Mouse (Mus musculus): ENCODE results near the gene Six5. TPM values are rescaled to one million over a fixed set of nuclear protein-coding genes. Genes with fewer than 3 reads are reported as not detected.

The Six5 gene
- polyA plus RNA-seq, 1 experiment: 14.1 TPM

GRCm38 (mm10) chr7:19075723-19076585, 18.4 kb upstream of the Six5 start, which contains the start of gene Dmwd:
TSS of gene Dmwd (plus strand) at chr7:19076227.
- no peak for TF ChIP-seq POLR2A (IDR thresholded peaks at IDR 0.05; ENCODE audit: low read depth, low read length)
- no peak for TF ChIP-seq CTCF (conservative IDR thresholded peaks at IDR 0.05; ENCODE audit: insufficient read depth, insufficient read length, low read depth, low read length)
- no peaks in the 10 kb centered on the region for H3K27me3 ChIP-seq (replicated peaks; ENCODE audit: control insufficient read depth, insufficient read depth, low read length)
- peak; percentile 98 for DNase-seq
- peaks cover 5% of the 10 kb centered on the region for H3K4me1 ChIP-seq (ENCODE audit: control insufficient read depth, insufficient read depth, low read length)
- WGBS: 1% methylated on average over 87 of the region's 91 CpGs
- H3K4me3 ChIP-seq (ENCODE audit: insufficient read depth, low read depth, low read length): peak within 1 kb of the TSS; percentile 65
- H3K36me3 ChIP-seq (ENCODE audit: control insufficient read depth, insufficient read depth, low read length): no peaks in the 10 kb centered on the region
- H3K27ac ChIP-seq (ENCODE audit: insufficient read depth, low read depth, low read length): 0 out of 2 replicates have a peak within 1 kb of the TSS, but pooled peaks have one; percentile 28

- Histone ChIP-seq H3K27ac (ENCODE audit: insufficient read depth, low read depth, low read length) (0 out of 2 replicates have a peak overlapping the region, but pooled peaks have one; percentile 28), H3K4me1 (ENCODE audit: control insufficient read depth, insufficient read depth, low read length) (peaks cover 5% of the 10 kb centered on the region), H3K27me3 (replicated peaks; ENCODE audit: control insufficient read depth, insufficient read depth, low read length) (no peaks in the 10 kb centered on the region), H3K36me3 (ENCODE audit: control insufficient read depth, insufficient read depth, low read length) (no peaks in the 10 kb centered on the region), H3K4me3 (ENCODE audit: insufficient read depth, low read depth, low read length) (peak overlapping the region; percentile 65)
- under 1% methylated on average over 22 of the region's 22 CpGs for WGBS
- no peak for DNase-seq
- TF ChIP-seq POLR2A (IDR thresholded peaks at IDR 0.05; ENCODE audit: low read depth, low read length): no peak
- TF ChIP-seq CTCF (conservative IDR thresholded peaks at IDR 0.05; ENCODE audit: insufficient read depth, insufficient read length, low read depth, low read length): no peak
These were observed 17.8 kb upstream of the Six5 start for GRCm38 (mm10) chr7:19076586-19076991.

GRCm38 (mm10) chr7:19077761-19078160, 16.6 kb upstream of the Six5 start:
- Histone ChIP-seq H3K4me3 (ENCODE audit: insufficient read depth, low read depth, low read length) (no peak overlapping the region), H3K27ac (ENCODE audit: insufficient read depth, low read depth, low read length) (no peak overlapping the region), H3K36me3 (ENCODE audit: control insufficient read depth, insufficient read depth, low read length) (no peaks in the 10 kb centered on the region), H3K27me3 (replicated peaks; ENCODE audit: control insufficient read depth, insufficient read depth, low read length) (no peaks in the 10 kb centered on the region), H3K4me1 (ENCODE audit: control insufficient read depth, insufficient read depth, low read length) (peaks cover 5% of the 10 kb centered on the region)
- 46% methylated on average over 14 of the region's 14 CpGs for WGBS
- no peak for TF ChIP-seq CTCF (conservative IDR thresholded peaks at IDR 0.05; ENCODE audit: insufficient read depth, insufficient read length, low read depth, low read length)
- no peak for TF ChIP-seq POLR2A (IDR thresholded peaks at IDR 0.05; ENCODE audit: low read depth, low read length)
- peak; percentile 50 for DNase-seq

- H3K4me1 ChIP-seq (ENCODE audit: control insufficient read depth, insufficient read depth, low read length): peaks cover 5% of the 10 kb centered on the region
- TF ChIP-seq CTCF (conservative IDR thresholded peaks at IDR 0.05; ENCODE audit: insufficient read depth, insufficient read length, low read depth, low read length) (no peak), POLR2A (IDR thresholded peaks at IDR 0.05; ENCODE audit: low read depth, low read length) (no peak)
- no peaks in the 10 kb centered on the region for H3K27me3 ChIP-seq (replicated peaks; ENCODE audit: control insufficient read depth, insufficient read depth, low read length)
- 68% methylated on average over 3 of the region's 3 CpGs for WGBS
- no peak overlapping the region for H3K27ac ChIP-seq (ENCODE audit: insufficient read depth, low read depth, low read length)
- no peak overlapping the region for H3K4me3 ChIP-seq (ENCODE audit: insufficient read depth, low read depth, low read length)
- no peak for DNase-seq
- H3K36me3 ChIP-seq (ENCODE audit: control insufficient read depth, insufficient read depth, low read length): no peaks in the 10 kb centered on the region
These were observed 15.7 kb upstream of the Six5 start for GRCm38 (mm10) chr7:19078732-19079131.

GRCm38 (mm10) chr7:19080451-19080950, 13.9 kb upstream of the Six5 start:
- no peak for DNase-seq
- 81% methylated on average over 19 of the region's 19 CpGs for WGBS
- Histone ChIP-seq H3K4me3 (ENCODE audit: insufficient read depth, low read depth, low read length) (no peak overlapping the region), H3K27ac (ENCODE audit: insufficient read depth, low read depth, low read length) (no peak overlapping the region), H3K36me3 (ENCODE audit: control insufficient read depth, insufficient read depth, low read length) (no peaks in the 10 kb centered on the region), H3K27me3 (replicated peaks; ENCODE audit: control insufficient read depth, insufficient read depth, low read length) (no peaks in the 10 kb centered on the region), H3K4me1 (ENCODE audit: control insufficient read depth, insufficient read depth, low read length) (peaks cover under 1% of the 10 kb centered on the region)
- TF ChIP-seq CTCF (conservative IDR thresholded peaks at IDR 0.05; ENCODE audit: insufficient read depth, insufficient read length, low read depth, low read length) (no peak), POLR2A (IDR thresholded peaks at IDR 0.05; ENCODE audit: low read depth, low read length) (no peak)

GRCm38 (mm10) chr7:19082171-19082570, 12.2 kb upstream of the Six5 start:
- Histone ChIP-seq H3K27me3 (replicated peaks; ENCODE audit: control insufficient read depth, insufficient read depth, low read length) (no peaks in the 10 kb centered on the region), H3K36me3 (ENCODE audit: control insufficient read depth, insufficient read depth, low read length) (no peaks in the 10 kb centered on the region), H3K4me3 (ENCODE audit: insufficient read depth, low read depth, low read length) (no peak overlapping the region), H3K27ac (ENCODE audit: insufficient read depth, low read depth, low read length) (no peak overlapping the region), H3K4me1 (ENCODE audit: control insufficient read depth, insufficient read depth, low read length) (peaks cover 4% of the 10 kb centered on the region; the same call in 1 of the 2 replicates)
- DNase-seq: no peak
- 68% methylated on average over 4 of the region's 4 CpGs for WGBS
- no peak for TF ChIP-seq POLR2A (IDR thresholded peaks at IDR 0.05; ENCODE audit: low read depth, low read length)

GRCm38 (mm10) chr7:19083096-19083495, 11.3 kb upstream of the Six5 start:
- TF ChIP-seq CTCF (conservative IDR thresholded peaks at IDR 0.05; ENCODE audit: insufficient read depth, insufficient read length, low read depth, low read length): no peak
- TF ChIP-seq POLR2A (IDR thresholded peaks at IDR 0.05; ENCODE audit: low read depth, low read length): no peak
- Histone ChIP-seq H3K27me3 (replicated peaks; ENCODE audit: control insufficient read depth, insufficient read depth, low read length) (no peaks in the 10 kb centered on the region), H3K4me3 (ENCODE audit: insufficient read depth, low read depth, low read length) (no peak overlapping the region), H3K27ac (ENCODE audit: insufficient read depth, low read depth, low read length) (peak overlapping the region; percentile 1; the same call in 1 of the 2 replicates), H3K4me1 (ENCODE audit: control insufficient read depth, insufficient read depth, low read length) (peaks cover 4% of the 10 kb centered on the region; the same call in 1 of the 2 replicates), H3K36me3 (ENCODE audit: control insufficient read depth, insufficient read depth, low read length) (no peaks in the 10 kb centered on the region)
- WGBS: 36% methylated on average over 6 of the region's 6 CpGs
- DNase-seq: peak; percentile 58

Data from kidney, adult 2 months (tissue).